In genomic region chr6:41353932-41354331, GRCm38 (mm10) we compare ENCODE assay signal across 31 mouse cellular contexts. TPM values are rescaled to one million over a fixed set of nuclear protein-coding genes. Genes with fewer than 3 reads are reported as not detected.
"Had no signal": no experiment of that assay in that cellular context is flagged by ENCODE, and none has a peak within 500 bp of the region (broad histone marks: within the 10 kb centered on the region; RNA-seq: fewer than 3 reads in every experiment).

Gene Try10, plus strand, starts transcription at chr6:41354105.

- H3K9me3 ChIP-seq: forebrain, embryonic 15.5 days; heart, embryonic 10.5 days; heart, embryonic 12.5 days; hindbrain, embryonic 10.5 days; hindbrain, embryonic 12.5 days; limb, embryonic 10.5 days; limb, embryonic 12.5 days had no signal

- H3K4me1 ChIP-seq: forebrain, embryonic 15.5 days; heart, embryonic 10.5 days; heart, embryonic 12.5 days; hindbrain, embryonic 10.5 days; hindbrain, embryonic 12.5 days; limb, embryonic 10.5 days; limb, embryonic 12.5 days had no signal

- DNase-seq: forebrain, postnatal 0 days; gastrocnemius, postnatal 14 days; gastrocnemius, postnatal 36 days; heart, adult 18-20 months; heart, postnatal 10 days; heart, postnatal 4 days; kidney, adult 18-20 months; kidney, adult 8-10 months; kidney, postnatal 10 days; kidney, postnatal 25 days; kidney, postnatal 4 days; layer of hippocampus, adult 9-11 months; liver had no signal

- H3K27ac ChIP-seq: forebrain, embryonic 15.5 days; heart, embryonic 10.5 days; hindbrain, embryonic 10.5 days; hindbrain, embryonic 12.5 days; hindbrain, embryonic 14.5 days; layer of hippocampus, adult 2 months; left cerebral cortex, adult 2 months; limb, embryonic 10.5 days; limb, embryonic 12.5 days had no signal

- ATAC-seq: forebrain, embryonic 15.5 days; forebrain, postnatal 0 days; hindbrain, embryonic 16.5 days; inflammation-experienced regulatory T-cells, adult 6 months had no signal

- H3K36me3 ChIP-seq: forebrain, embryonic 15.5 days; heart, embryonic 10.5 days; heart, embryonic 12.5 days; hindbrain, embryonic 10.5 days; hindbrain, embryonic 12.5 days; limb, embryonic 10.5 days; limb, embryonic 12.5 days had no signal

- H3K27me3 ChIP-seq: forebrain, embryonic 15.5 days; heart, embryonic 12.5 days; hindbrain, embryonic 12.5 days; limb, embryonic 12.5 days had no signal

- H3K4me3 ChIP-seq: forebrain, embryonic 15.5 days; heart, embryonic 10.5 days; heart, embryonic 12.5 days; hindbrain, embryonic 10.5 days; hindbrain, embryonic 12.5 days; layer of hippocampus, adult 2 months; left cerebral cortex, adult 2 months; limb, embryonic 10.5 days; limb, embryonic 12.5 days had no signal

- H3K4me2 ChIP-seq: forebrain, embryonic 15.5 days; heart, embryonic 12.5 days; hindbrain, embryonic 12.5 days; hindbrain, embryonic 14.5 days; limb, embryonic 12.5 days; liver, embryonic 11.5 days had no signal

- H3K9ac ChIP-seq: forebrain, embryonic 15.5 days; forebrain, postnatal 0 days; heart, embryonic 12.5 days; hindbrain, embryonic 12.5 days; hindbrain, embryonic 14.5 days; limb, embryonic 12.5 days had no signal

RNA-seq across cellular contexts. Expression of gene Try10, which starts in this region (rescaled TPM):
- polyA plus RNA-seq: forebrain, embryonic 15.5 days; forebrain, postnatal 0 days; heart, embryonic 10.5 days; heart, embryonic 12.5 days; heart, embryonic 14.5 days; heart, embryonic 16.5 days; hindbrain, embryonic 10.5 days; hindbrain, embryonic 12.5 days; hindbrain, embryonic 14.5 days; hindbrain, embryonic 16.5 days; kidney, embryonic 14.5 days; kidney, embryonic 16.5 days; limb, embryonic 10.5 days; limb, embryonic 12.5 days; limb, embryonic 14.5 days; liver, embryonic 11.5 days had no signal
